Mouse (Mus musculus): Measurements from ENCODE around the gene Slit1. TPM values are rescaled to one million over a fixed set of nuclear protein-coding genes. Genes with fewer than 3 reads are reported as not detected.

The Slit1 gene
- polyA plus RNA-seq, 1 experiment from 2014 or later, result 1.00 TPM

- H3K27me3 ChIP-seq (ENCODE audit: control insufficient read depth, insufficient read depth, low read length), result no peaks in the 10 kb centered on the region
- H3K36me3 ChIP-seq (ENCODE audit: control insufficient read depth, insufficient read depth, low read length), result no peaks in the 10 kb centered on the region
- WGBS, result 45% methylated on average over 4 of the region's 4 CpGs
- no peaks in the 10 kb centered on the region for H3K9me3 ChIP-seq (ENCODE audit: control insufficient read depth, low read depth, low read length)
- no peak for ATAC-seq (ENCODE audit: insufficient number of reproducible peaks, insufficient read depth, low FRiP score, low read depth)
- H3K9ac ChIP-seq (replicated peaks; ENCODE audit: low read depth, low read length), result no peak overlapping the region
- no peak overlapping the region for H3K4me2 ChIP-seq (replicated peaks; ENCODE audit: low read depth, low read length)
- H3K27ac ChIP-seq (ENCODE audit: low read length), result no peak overlapping the region
- H3K4me3 ChIP-seq (ENCODE audit: low read depth, low read length), result no peak overlapping the region
- no peaks in the 10 kb centered on the region for H3K4me1 ChIP-seq (ENCODE audit: control insufficient read depth, insufficient read depth, low read length)
Observed at GRCm38 (mm10) chr19:41677575-41677974, 65.9 kb downstream of the Slit1 start.

GRCm38 (mm10) chr19:41675583-41675982, 67.9 kb downstream of the Slit1 start:
- H3K4me1 ChIP-seq (ENCODE audit: control insufficient read depth, insufficient read depth, low read length), result 0 out of 2 replicates have a peak, but pooled peaks cover under 1% of the 10 kb centered on the region
- H3K36me3 ChIP-seq (ENCODE audit: control insufficient read depth, insufficient read depth, low read length), result no peaks in the 10 kb centered on the region
- no peak overlapping the region for H3K4me2 ChIP-seq (replicated peaks; ENCODE audit: low read depth, low read length)
- no peaks in the 10 kb centered on the region for H3K27me3 ChIP-seq (ENCODE audit: control insufficient read depth, insufficient read depth, low read length)
- no peaks in the 10 kb centered on the region for H3K9me3 ChIP-seq (ENCODE audit: control insufficient read depth, low read depth, low read length)
- 47% methylated on average over 8 of the region's 8 CpGs for WGBS
- ATAC-seq (ENCODE audit: insufficient number of reproducible peaks, insufficient read depth, low FRiP score, low read depth), result no peak
- H3K9ac ChIP-seq (replicated peaks; ENCODE audit: low read depth, low read length), result no peak overlapping the region
- H3K4me3 ChIP-seq (ENCODE audit: low read depth, low read length), result no peak overlapping the region
- H3K27ac ChIP-seq (ENCODE audit: low read length), result no peak overlapping the region

DNA sequence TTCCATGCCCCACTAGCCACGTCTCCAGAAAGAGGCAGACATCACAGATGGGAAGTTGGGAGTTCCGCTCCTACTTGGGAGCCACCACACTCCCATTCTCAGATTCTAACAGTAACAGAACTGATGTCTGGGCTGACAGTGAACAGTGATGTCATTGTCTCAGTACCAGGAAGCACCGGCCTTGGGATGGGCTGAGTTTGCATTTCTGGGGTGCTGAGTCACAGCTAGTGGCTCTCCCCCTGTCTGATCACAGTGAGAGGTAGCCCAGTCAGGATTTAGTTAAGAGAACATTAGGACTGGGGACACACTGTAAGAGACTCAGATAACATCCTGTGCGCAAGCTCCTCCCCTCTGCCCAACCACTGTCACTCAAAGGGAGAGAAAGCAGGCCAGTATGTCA, 69.1 kb downstream of the Slit1 start:
- Histone ChIP-seq H3K9me3 (ENCODE audit: control insufficient read depth, low read depth, low read length) (no peaks in the 10 kb centered on the region), H3K36me3 (ENCODE audit: control insufficient read depth, insufficient read depth, low read length) (no peaks in the 10 kb centered on the region), H3K4me2 (replicated peaks; ENCODE audit: low read depth, low read length) (no peak overlapping the region), H3K27me3 (ENCODE audit: control insufficient read depth, insufficient read depth, low read length) (no peaks in the 10 kb centered on the region), H3K27ac (ENCODE audit: low read length) (no peak overlapping the region), H3K4me3 (ENCODE audit: low read depth, low read length) (no peak overlapping the region), H3K9ac (replicated peaks; ENCODE audit: low read depth, low read length) (no peak overlapping the region), H3K4me1 (ENCODE audit: control insufficient read depth, insufficient read depth, low read length) (0 out of 2 replicates have a peak, but pooled peaks cover 4% of the 10 kb centered on the region)
- no peak for ATAC-seq (ENCODE audit: insufficient number of reproducible peaks, insufficient read depth, low FRiP score, low read depth)
- WGBS, result 69% methylated on average over 4 of the region's 4 CpGs

DNA sequence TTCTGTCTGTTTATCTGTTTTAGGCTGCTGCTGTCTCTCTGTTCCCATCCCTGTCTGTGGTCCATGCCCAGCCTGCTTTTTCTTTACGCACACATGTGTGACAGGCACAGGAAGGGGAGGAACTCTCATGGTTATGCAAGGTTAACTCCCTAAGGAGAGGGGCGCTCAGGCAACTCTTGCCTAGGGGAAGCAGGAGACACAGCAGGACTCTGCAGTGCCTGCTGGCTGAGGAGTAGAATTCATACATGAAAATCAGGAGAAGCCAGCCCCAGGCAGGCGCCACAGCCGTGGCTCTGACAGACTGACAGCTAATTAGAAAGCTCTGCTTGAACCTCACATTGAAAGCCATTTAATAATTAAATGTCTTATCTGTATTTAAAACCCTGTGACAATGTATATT, 70.6 kb downstream of the Slit1 start:
- Histone ChIP-seq H3K4me1 (ENCODE audit: control insufficient read depth, insufficient read depth, low read length) (0 out of 2 replicates have a peak, but pooled peaks cover 4% of the 10 kb centered on the region), H3K36me3 (ENCODE audit: control insufficient read depth, insufficient read depth, low read length) (no peaks in the 10 kb centered on the region), H3K27ac (ENCODE audit: low read length) (no peak overlapping the region), H3K4me3 (ENCODE audit: low read depth, low read length) (no peak overlapping the region), H3K4me2 (replicated peaks; ENCODE audit: low read depth, low read length) (no peak overlapping the region), H3K9me3 (ENCODE audit: control insufficient read depth, low read depth, low read length) (no peaks in the 10 kb centered on the region), H3K27me3 (ENCODE audit: control insufficient read depth, insufficient read depth, low read length) (no peaks in the 10 kb centered on the region), H3K9ac (replicated peaks; ENCODE audit: low read depth, low read length) (no peak overlapping the region)
- no peak for ATAC-seq (ENCODE audit: insufficient number of reproducible peaks, insufficient read depth, low FRiP score, low read depth)
- 52% methylated on average over 4 of the region's 4 CpGs for WGBS

DNA sequence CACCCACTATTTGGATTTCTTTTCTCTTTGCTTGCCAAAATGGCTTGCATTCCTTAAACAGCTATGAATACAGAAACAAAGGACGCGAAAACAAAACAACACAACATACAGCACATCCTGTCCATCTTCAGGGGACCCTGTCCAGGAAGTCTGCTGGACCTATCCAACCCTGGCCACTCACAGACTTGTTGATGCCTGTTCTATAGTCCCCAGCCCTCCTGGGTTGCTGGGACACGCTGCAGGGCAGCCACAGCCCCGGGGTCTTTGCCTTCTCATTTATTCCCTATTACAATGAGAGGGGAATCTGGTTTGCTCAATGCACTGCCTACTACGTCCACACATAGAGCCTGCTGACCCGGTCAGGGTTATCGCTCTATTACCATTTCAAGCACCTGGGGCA, 72.5 kb downstream of the Slit1 start:
- H3K9ac ChIP-seq (replicated peaks; ENCODE audit: low read depth, low read length), result no peak overlapping the region
- no peak overlapping the region for H3K4me3 ChIP-seq (ENCODE audit: low read depth, low read length)
- no peaks in the 10 kb centered on the region for H3K9me3 ChIP-seq (ENCODE audit: control insufficient read depth, low read depth, low read length)
- no peaks in the 10 kb centered on the region for H3K36me3 ChIP-seq (ENCODE audit: control insufficient read depth, insufficient read depth, low read length)
- no peak overlapping the region for H3K4me2 ChIP-seq (replicated peaks; ENCODE audit: low read depth, low read length)
- H3K27ac ChIP-seq (ENCODE audit: low read length), result no peak overlapping the region
- no peaks in the 10 kb centered on the region for H3K27me3 ChIP-seq (ENCODE audit: control insufficient read depth, insufficient read depth, low read length)
- 59% methylated on average over 7 of the region's 7 CpGs for WGBS
- ATAC-seq (ENCODE audit: insufficient number of reproducible peaks, insufficient read depth, low FRiP score, low read depth), result no peak
- 0 out of 2 replicates have a peak, but pooled peaks cover 5% of the 10 kb centered on the region for H3K4me1 ChIP-seq (ENCODE audit: control insufficient read depth, insufficient read depth, low read length)

- Histone ChIP-seq H3K36me3 (ENCODE audit: control insufficient read depth, insufficient read depth, low read length) (no peaks in the 10 kb centered on the region), H3K4me2 (replicated peaks; ENCODE audit: low read depth, low read length) (no peak overlapping the region), H3K27ac (ENCODE audit: low read length) (no peak overlapping the region), H3K4me3 (ENCODE audit: low read depth, low read length) (no peak overlapping the region), H3K4me1 (ENCODE audit: control insufficient read depth, insufficient read depth, low read length) (0 out of 2 replicates have a peak, but pooled peaks cover 9% of the 10 kb centered on the region), H3K27me3 (ENCODE audit: control insufficient read depth, insufficient read depth, low read length) (no peaks in the 10 kb centered on the region), H3K9ac (replicated peaks; ENCODE audit: low read depth, low read length) (no peak overlapping the region), H3K9me3 (ENCODE audit: control insufficient read depth, low read depth, low read length) (no peaks in the 10 kb centered on the region)
- WGBS, result 28% methylated on average over 5 of the region's 5 CpGs
- no peak for ATAC-seq (ENCODE audit: insufficient number of reproducible peaks, insufficient read depth, low FRiP score, low read depth)
Observed at GRCm38 (mm10) chr19:41670473-41670872, 73.0 kb downstream of the Slit1 start.

GRCm38 (mm10) chr19:41669747-41670342, 73.6 kb downstream of the Slit1 start:
- no peak overlapping the region for H3K27ac ChIP-seq (ENCODE audit: low read length)
- H3K4me2 ChIP-seq (replicated peaks; ENCODE audit: low read depth, low read length), result no peak overlapping the region
- no peaks in the 10 kb centered on the region for H3K9me3 ChIP-seq (ENCODE audit: control insufficient read depth, low read depth, low read length)
- H3K9ac ChIP-seq (replicated peaks; ENCODE audit: low read depth, low read length), result no peak overlapping the region
- no peak for ATAC-seq (ENCODE audit: insufficient number of reproducible peaks, insufficient read depth, low FRiP score, low read depth)
- 0 out of 2 replicates have a peak, but pooled peaks cover 10% of the 10 kb centered on the region for H3K4me1 ChIP-seq (ENCODE audit: control insufficient read depth, insufficient read depth, low read length)
- WGBS, result 28% methylated on average over 12 of the region's 12 CpGs
- H3K27me3 ChIP-seq (ENCODE audit: control insufficient read depth, insufficient read depth, low read length), result no peaks in the 10 kb centered on the region
- no peaks in the 10 kb centered on the region for H3K36me3 ChIP-seq (ENCODE audit: control insufficient read depth, insufficient read depth, low read length)
- H3K4me3 ChIP-seq (ENCODE audit: low read depth, low read length), result no peak overlapping the region

DNA sequence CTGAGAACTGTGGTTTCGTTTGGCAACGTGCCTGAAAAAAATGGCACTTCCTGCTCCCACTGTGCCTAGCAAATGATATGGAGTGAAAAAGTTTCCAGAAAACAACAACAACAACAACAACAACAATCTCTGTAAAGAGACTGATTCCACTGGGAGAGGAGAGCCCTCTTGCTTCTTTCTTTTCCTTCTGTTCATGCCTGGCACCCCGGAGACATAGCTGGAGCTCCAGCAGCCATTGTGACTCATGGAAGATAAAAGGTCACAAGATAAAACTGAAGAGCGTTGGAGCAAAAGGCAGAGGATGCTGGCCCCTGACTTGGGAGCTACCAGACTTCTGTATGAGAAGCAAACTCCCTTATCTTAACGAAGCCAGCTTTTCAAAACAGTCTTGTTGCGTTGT, 75.9 kb downstream of the Slit1 start:
- no peaks in the 10 kb centered on the region for H3K27me3 ChIP-seq (ENCODE audit: control insufficient read depth, insufficient read depth, low read length)
- no peak overlapping the region for H3K4me3 ChIP-seq (ENCODE audit: low read depth, low read length)
- ATAC-seq (ENCODE audit: insufficient number of reproducible peaks, insufficient read depth, low FRiP score, low read depth), result no peak
- 43% methylated on average over 6 of the region's 6 CpGs for WGBS
- H3K4me2 ChIP-seq (replicated peaks; ENCODE audit: low read depth, low read length), result no peak overlapping the region
- no peaks in the 10 kb centered on the region for H3K9me3 ChIP-seq (ENCODE audit: control insufficient read depth, low read depth, low read length)
- H3K36me3 ChIP-seq (ENCODE audit: control insufficient read depth, insufficient read depth, low read length), result no peaks in the 10 kb centered on the region
- no peak overlapping the region for H3K27ac ChIP-seq (ENCODE audit: low read length)
- H3K4me1 ChIP-seq (ENCODE audit: control insufficient read depth, insufficient read depth, low read length), result 0 out of 2 replicates have a peak, but pooled peaks cover 10% of the 10 kb centered on the region
- H3K9ac ChIP-seq (replicated peaks; ENCODE audit: low read depth, low read length), result no peak overlapping the region

GRCm38 (mm10) chr19:41665941-41666340, 77.5 kb downstream of the Slit1 start:
- Histone ChIP-seq H3K4me3 (ENCODE audit: low read depth, low read length) (no peak overlapping the region), H3K27ac (ENCODE audit: low read length) (no peak overlapping the region), H3K27me3 (ENCODE audit: control insufficient read depth, insufficient read depth, low read length) (no peaks in the 10 kb centered on the region), H3K4me1 (ENCODE audit: control insufficient read depth, insufficient read depth, low read length) (peaks cover 10% of the 10 kb centered on the region; the same call in 1 of the 2 replicates), H3K9ac (replicated peaks; ENCODE audit: low read depth, low read length) (no peak overlapping the region), H3K36me3 (ENCODE audit: control insufficient read depth, insufficient read depth, low read length) (no peaks in the 10 kb centered on the region), H3K4me2 (replicated peaks; ENCODE audit: low read depth, low read length) (no peak overlapping the region), H3K9me3 (ENCODE audit: control insufficient read depth, low read depth, low read length) (no peaks in the 10 kb centered on the region)
- 52% methylated on average over 4 of the region's 4 CpGs for WGBS
- no peak for ATAC-seq (ENCODE audit: insufficient number of reproducible peaks, insufficient read depth, low FRiP score, low read depth)
